Mouse (Mus musculus) liver, adult 2 months (tissue): Measurements from ENCODE around the gene Slc34a3. TPM values are rescaled to one million over a fixed set of nuclear protein-coding genes. Genes with fewer than 3 reads are reported as not detected.
"Not testable (repeated sequence)": the region's sequence is repeated elsewhere in the genome, so short reads cannot be mapped to it uniquely, and the experiment has no call there.

ENCODE experiments used
- DNase-seq: peaks from one replicate; pipeline ENCODE4 v3.0.0-alpha.2; 2011; ENCODE audit warnings: low read depth, low spot score; ENCODE audit errors: extremely low read depth
- H3K27ac ChIP-seq: fragments of 200-500 bp; replicated peaks from 2 replicates; pipeline ENCODE4 v1.5.1; 2012; ENCODE audit warnings: low read depth, mild to moderate bottlenecking, control low read depth, inconsistent platforms, low read length; ENCODE audit not compliant: insufficient read depth
- H3K27me3 ChIP-seq: fragments of 200-500 bp; 2 replicates; pipeline ENCODE4 v1.6.1; 2012; ENCODE audit warnings: mild to moderate bottlenecking, moderate library complexity, low read length, inconsistent platforms; ENCODE audit not compliant: control insufficient read depth, insufficient read depth
- H3K36me3 ChIP-seq: fragments of 200-500 bp; 2 replicates; pipeline ENCODE4 v1.6.1; 2012; ENCODE audit warnings: low read length, inconsistent platforms; ENCODE audit not compliant: control insufficient read depth, insufficient read depth
- H3K4me1 ChIP-seq: fragments of 200-500 bp; 2 replicates; pipeline ENCODE4 v1.6.1; 2011; ENCODE audit warnings: low read length; ENCODE audit not compliant: control insufficient read depth, insufficient read depth
- H3K4me3 ChIP-seq: fragments of 200-500 bp; 2 replicates; pipeline ENCODE4 v1.5.1; 2011; ENCODE audit warnings: low read depth, mild to moderate bottlenecking, control low read depth, low read length, moderate library complexity; ENCODE audit not compliant: insufficient read depth
- H3K79me2 ChIP-seq: fragments of 200-500 bp; 2 replicates; pipeline ENCODE4 v1.6.1; 2012; ENCODE audit warnings: inconsistent platforms, mild to moderate bottlenecking, low read length, moderate library complexity; ENCODE audit not compliant: control insufficient read depth, insufficient read depth
- H3K9ac ChIP-seq: fragments of 200-500 bp; 2 replicates; pipeline ENCODE4 v1.6.1; 2012; ENCODE audit warnings: low read depth, mild to moderate bottlenecking, control low read depth, inconsistent platforms, low read length
- CTCF ChIP-seq: fragments of 200-500 bp; IDR thresholded peaks from 2 replicates; pipeline ENCODE4 v1.5.1; 2011; ENCODE audit warnings: low read depth, low read length, control low read depth
- POLR2A ChIP-seq: fragments of 200-500 bp; IDR thresholded peaks from 2 replicates; pipeline ENCODE4 v1.6.1; 2011; ENCODE audit warnings: low read length, control low read depth; ENCODE audit not compliant: insufficient read depth; ENCODE audit errors: extremely low read depth
- WGBS: fragments of 180-500 bp; shearing (Covaris S2); methylation state at CpG from one replicate; pipeline ENCODE4 v1.1.7; 2018; 5-methylcytosine and 5-hydroxymethylcytosine counted together
- polyA plus RNA-seq: library from polyadenylated mRNA; depleted of rRNA; stranded (reverse); fragments of >200 nt; gene quantifications from 2 replicates; pipeline ENCODE4 v1.2.3, GENCODE M21; 2012
- total RNA-seq: library from RNA; depleted of rRNA; stranded (reverse); fragments of >200 nt; gene quantifications from 2 replicates; pipeline ENCODE4 v1.2.3, GENCODE M21; 2014

The Slc34a3 gene
- total and polyA plus RNA-seq, 2 experiments = not detected

GRCm38 (mm10) chr2:25263623-25264285, 29.6 kb upstream of the Slc34a3 start:
- 47% methylated on average over 12 of the region's 12 CpGs for WGBS
- no peaks in the 10 kb centered on the region for H3K36me3 ChIP-seq
- DNase-seq = no peak
- peak overlapping the region; percentile 78; the same call in 1 of the 2 replicates for H3K9ac ChIP-seq
- H3K27ac ChIP-seq = no peak overlapping the region
- peak overlapping the region; percentile 79; the same call in 1 of the 2 replicates for H3K4me3 ChIP-seq
- TF ChIP-seq CTCF (no peak), POLR2A (no peak)
- peaks cover 17% of the 10 kb centered on the region for H3K4me1 ChIP-seq
- no peaks in the 10 kb centered on the region for H3K27me3 ChIP-seq
- peaks cover 9% of the 10 kb centered on the region; the same call in 1 of the 2 replicates for H3K79me2 ChIP-seq

- Histone ChIP-seq H3K79me2 (peaks cover 9% of the 10 kb centered on the region; the same call in 1 of the 2 replicates), H3K4me1 (peaks cover 17% of the 10 kb centered on the region), H3K9ac (peak overlapping the region; percentile 78), H3K36me3 (no peaks in the 10 kb centered on the region), H3K27ac (0 out of 2 replicates have a peak overlapping the region, but pooled peaks have one; percentile 3), H3K27me3 (no peaks in the 10 kb centered on the region), H3K4me3 (peak overlapping the region; percentile 79)
- no peak for TF ChIP-seq CTCF
- TF ChIP-seq POLR2A = no peak
- WGBS = under 1% methylated on average over 82 of the region's 82 CpGs
- peak; percentile 21 for DNase-seq
Measured at GRCm38 (mm10) chr2:25262795-25263622, 28.8 kb upstream of the Slc34a3 start.

- Histone ChIP-seq H3K36me3 (no peaks in the 10 kb centered on the region), H3K79me2 (peaks cover 9% of the 10 kb centered on the region; the same call in 1 of the 2 replicates), H3K27me3 (no peaks in the 10 kb centered on the region), H3K4me3 (peak within 1 kb of the TSS; percentile 79), H3K9ac (peak within 1 kb of the TSS; percentile 78), H3K27ac (peak within 1 kb of the TSS; percentile 49), H3K4me1 (peaks cover 17% of the 10 kb centered on the region)
- peak; percentile 97 for DNase-seq
- TF ChIP-seq CTCF = no peak
- peak; percentile 72; the same call in 1 of the 2 replicates for TF ChIP-seq POLR2A
- WGBS = under 1% methylated on average over 39 of the region's 39 CpGs
Measured at GRCm38 (mm10) chr2:25262291-25262767, 28.2 kb upstream of the Slc34a3 start, which contains the start of gene Tprn. TSS of gene Tprn (plus strand) at chr2:25262618.

- Histone ChIP-seq H3K4me3 (peak overlapping the region; percentile 53), H3K79me2 (peaks cover 9% of the 10 kb centered on the region; the same call in 1 of the 2 replicates), H3K27ac (peak overlapping the region; percentile 49), H3K9ac (peak overlapping the region; percentile 63), H3K4me1 (peaks cover 15% of the 10 kb centered on the region), H3K27me3 (no peaks in the 10 kb centered on the region), H3K36me3 (no peaks in the 10 kb centered on the region)
- DNase-seq = no peak
- 37% methylated on average over 12 of the region's 12 CpGs for WGBS
- TF ChIP-seq POLR2A (no peak), CTCF (no peak)
Measured at GRCm38 (mm10) chr2:25261870-25262269, 27.7 kb upstream of the Slc34a3 start.

GRCm38 (mm10) chr2:25258887-25259286, 24.7 kb upstream of the Slc34a3 start:
- Histone ChIP-seq H3K79me2 (peaks cover 11% of the 10 kb centered on the region; the same call in 1 of the 2 replicates), H3K4me1 (peaks cover 14% of the 10 kb centered on the region), H3K9ac (no peak overlapping the region), H3K36me3 (no peaks in the 10 kb centered on the region), H3K27ac (no peak overlapping the region), H3K4me3 (no peak overlapping the region), H3K27me3 (no peaks in the 10 kb centered on the region)
- DNase-seq = no peak
- WGBS = 76% methylated on average over 2 of the region's 2 CpGs
- TF ChIP-seq CTCF (peak; percentile 39), POLR2A (no peak)

GRCm38 (mm10) chr2:25257250-25257649, 23.1 kb upstream of the Slc34a3 start:
- H3K36me3 ChIP-seq, H3K4me3 ChIP-seq, H3K9ac ChIP-seq, DNase-seq, H3K4me1 ChIP-seq, H3K79me2 ChIP-seq, H3K27ac ChIP-seq, H3K27me3 ChIP-seq: not testable (repeated sequence)
- 83% methylated on average over 5 of the region's 5 CpGs for WGBS

- H3K79me2 ChIP-seq, H3K27ac ChIP-seq, H3K36me3 ChIP-seq, DNase-seq, H3K4me1 ChIP-seq, H3K27me3 ChIP-seq: not testable (repeated sequence)
- 59% methylated on average over 12 of the region's 12 CpGs for WGBS
- H3K4me3 ChIP-seq = 0 out of 2 replicates have a peak overlapping the region, but pooled peaks have one; percentile 78
- H3K9ac ChIP-seq = peak overlapping the region; percentile 28; the same call in 1 of the 2 replicates
Measured at GRCm38 (mm10) chr2:25256443-25257109, 22.4 kb upstream of the Slc34a3 start.
